Mouse (Mus musculus): Measurements from ENCODE around the gene Cdh23. TPM values are rescaled to one million over a fixed set of nuclear protein-coding genes. Genes with fewer than 3 reads are reported as not detected.
"Not testable (repeated sequence)": the region's sequence is repeated elsewhere in the genome, so short reads cannot be mapped to it uniquely, and the experiment has no call there.

Cdh23 gene
- polyA plus RNA-seq, 1 experiment from 2014 or later: 2.0 TPM

- H3K9ac ChIP-seq: peak overlapping the region; percentile 56
- H3K27me3 ChIP-seq: no peaks in the 10 kb centered on the region
- H3K4me2 ChIP-seq: no peak overlapping the region
- peak overlapping the region; percentile 77 for H3K27ac ChIP-seq
- WGBS: 34% methylated on average over 5 of the region's 5 CpGs
- ATAC-seq (ENCODE audit: low FRiP score): no peak
- peaks cover 11% of the 10 kb centered on the region for H3K36me3 ChIP-seq
- H3K4me1 ChIP-seq (replicated peaks): peaks cover 32% of the 10 kb centered on the region
- H3K9me3 ChIP-seq: no peaks in the 10 kb centered on the region
- no peak overlapping the region for H3K4me3 ChIP-seq
These were observed 35.5 kb upstream of the Cdh23 start for GRCm38 (mm10) chr10:60731742-60732141.

- no peaks in the 10 kb centered on the region for H3K9me3 ChIP-seq
- H3K27ac ChIP-seq: no peak overlapping the region
- H3K4me2 ChIP-seq: no peak overlapping the region
These were observed 31.0 kb upstream of the Cdh23 start for GRCm38 (mm10) chr10:60727301-60727700.

GRCm38 (mm10) chr10:60726896-60727295 is 30.6 kb upstream of the Cdh23 start:
- Histone ChIP-seq H3K27me3 (no peaks in the 10 kb centered on the region), H3K9ac (no peak overlapping the region), H3K9me3 (no peaks in the 10 kb centered on the region), H3K4me1 (replicated peaks) (peaks cover 21% of the 10 kb centered on the region), H3K27ac (no peak overlapping the region), H3K4me3 (no peak overlapping the region), H3K36me3 (peaks cover 17% of the 10 kb centered on the region; the same call in 1 of the 2 replicates), H3K4me2 (no peak overlapping the region)
- ATAC-seq (ENCODE audit: low FRiP score): no peak
- WGBS: 68% methylated on average over 3 of the region's 3 CpGs

More at GRCm38 (mm10) chr10:60727301-60727700, 31.0 kb upstream of the Cdh23 start:
- Histone ChIP-seq H3K9ac (no peak overlapping the region), H3K36me3 (peaks cover 17% of the 10 kb centered on the region; the same call in 1 of the 2 replicates), H3K4me1 (replicated peaks) (peaks cover 22% of the 10 kb centered on the region), H3K27me3 (no peaks in the 10 kb centered on the region), H3K4me3 (no peak overlapping the region)
- 25% methylated on average over 5 of the region's 5 CpGs for WGBS
- no peak for ATAC-seq (ENCODE audit: low FRiP score)

- peaks cover 31% of the 10 kb centered on the region for H3K4me1 ChIP-seq (replicated peaks)
- H3K4me3 ChIP-seq: no peak overlapping the region
- no peak overlapping the region for H3K4me2 ChIP-seq
- H3K9me3 ChIP-seq: no peaks in the 10 kb centered on the region
- no peaks in the 10 kb centered on the region for H3K27me3 ChIP-seq
- H3K27ac ChIP-seq: no peak overlapping the region
- peaks cover 23% of the 10 kb centered on the region; the same call in 1 of the 2 replicates for H3K36me3 ChIP-seq
- ATAC-seq (ENCODE audit: low FRiP score): no peak
- WGBS: 80% methylated on average over 6 of the region's 6 CpGs
- H3K9ac ChIP-seq: no peak overlapping the region
These were observed 28.2 kb upstream of the Cdh23 start for GRCm38 (mm10) chr10:60724496-60724895.

GRCm38 (mm10) chr10:60723345-60723744 is 27.1 kb upstream of the Cdh23 start:
- Histone ChIP-seq H3K4me2 (no peak overlapping the region), H3K9me3 (no peaks in the 10 kb centered on the region), H3K9ac (no peak overlapping the region), H3K4me3 (no peak overlapping the region), H3K36me3 (peaks cover 26% of the 10 kb centered on the region; the same call in 1 of the 2 replicates), H3K4me1 (replicated peaks) (peaks cover 31% of the 10 kb centered on the region), H3K27ac (no peak overlapping the region), H3K27me3 (no peaks in the 10 kb centered on the region)
- 44% methylated on average over 1 of the region's 1 CpGs for WGBS
- ATAC-seq (ENCODE audit: low FRiP score): no peak

GRCm38 (mm10) chr10:60721640-60722039 is 25.4 kb upstream of the Cdh23 start:
- peak overlapping the region; percentile 62 for H3K27ac ChIP-seq
- H3K4me3 ChIP-seq: no peak overlapping the region
- 30% methylated on average over 12 of the region's 12 CpGs for WGBS
- H3K9ac ChIP-seq: no peak overlapping the region
- H3K36me3 ChIP-seq: peaks cover 31% of the 10 kb centered on the region
- no peaks in the 10 kb centered on the region for H3K9me3 ChIP-seq
- H3K27me3 ChIP-seq: no peaks in the 10 kb centered on the region
- H3K4me1 ChIP-seq (replicated peaks): peaks cover 19% of the 10 kb centered on the region
- ATAC-seq (ENCODE audit: low FRiP score): no peak
- H3K4me2 ChIP-seq: no peak overlapping the region

- Histone ChIP-seq H3K27me3 (no peaks in the 10 kb centered on the region), H3K27ac (no peak overlapping the region), H3K9me3 (no peaks in the 10 kb centered on the region), H3K9ac (no peak overlapping the region), H3K4me2 (no peak overlapping the region), H3K4me1 (replicated peaks) (peaks cover 19% of the 10 kb centered on the region), H3K36me3 (peaks cover 42% of the 10 kb centered on the region), H3K4me3 (no peak overlapping the region)
- ATAC-seq (ENCODE audit: low FRiP score): 0 out of 2 replicates have a peak, but pooled peaks have one; percentile 4
- WGBS: 85% methylated on average over 5 of the region's 5 CpGs
These were observed 24.2 kb upstream of the Cdh23 start for GRCm38 (mm10) chr10:60720461-60720860.

- Histone ChIP-seq H3K27ac (no peak overlapping the region), H3K36me3 (peaks cover 50% of the 10 kb centered on the region), H3K9me3 (peaks cover 7% of the 10 kb centered on the region), H3K9ac (no peak overlapping the region), H3K4me3 (no peak overlapping the region), H3K4me1 (replicated peaks) (peaks cover 19% of the 10 kb centered on the region), H3K27me3 (no peaks in the 10 kb centered on the region), H3K4me2 (no peak overlapping the region)
- ATAC-seq (ENCODE audit: low FRiP score): no peak
- 87% methylated on average over 2 of the region's 2 CpGs for WGBS
These were observed 22.2 kb upstream of the Cdh23 start for GRCm38 (mm10) chr10:60718491-60718890.

- Histone ChIP-seq H3K4me1 (replicated peaks) (peaks cover 8% of the 10 kb centered on the region), H3K4me2 (no peak overlapping the region), H3K4me3 (no peak overlapping the region), H3K27me3 (no peaks in the 10 kb centered on the region), H3K9ac (no peak overlapping the region), H3K36me3 (peaks cover 63% of the 10 kb centered on the region), H3K9me3 (peaks cover 7% of the 10 kb centered on the region), H3K27ac (no peak overlapping the region)
- no peak for ATAC-seq (ENCODE audit: low FRiP score)
- WGBS: 96% methylated on average over 3 of the region's 3 CpGs
These were observed 20.2 kb upstream of the Cdh23 start for GRCm38 (mm10) chr10:60716449-60716848.

- not testable (repeated sequence) for H3K9me3 ChIP-seq; H3K4me1 ChIP-seq (replicated peaks); H3K4me2 ChIP-seq; H3K27ac ChIP-seq; ATAC-seq (ENCODE audit: low FRiP score); H3K9ac ChIP-seq; H3K4me3 ChIP-seq; H3K27me3 ChIP-seq
- 70% methylated on average over 8 of the region's 8 CpGs for WGBS
- peaks cover 46% of the 10 kb centered on the region for H3K36me3 ChIP-seq
These were observed 16.0 kb upstream of the Cdh23 start for GRCm38 (mm10) chr10:60712299-60712698.

GRCm38 (mm10) chr10:60708837-60709236 is 12.5 kb upstream of the Cdh23 start:
- Histone ChIP-seq H3K36me3 (peaks cover 19% of the 10 kb centered on the region), H3K4me3 (no peak overlapping the region)
- no peak for ATAC-seq (ENCODE audit: low FRiP score)

GRCm38 (mm10) chr10:60706268-60706667 is 10.0 kb upstream of the Cdh23 start:
- no peak overlapping the region for H3K4me2 ChIP-seq
- no peaks in the 10 kb centered on the region; the same call in 1 of the 2 replicates for H3K36me3 ChIP-seq
- H3K4me3 ChIP-seq: no peak overlapping the region
- no peaks in the 10 kb centered on the region for H3K4me1 ChIP-seq (replicated peaks)
- H3K9ac ChIP-seq: no peak overlapping the region
- H3K9me3 ChIP-seq: no peaks in the 10 kb centered on the region
- WGBS: 90% methylated on average over 4 of the region's 4 CpGs
- no peak overlapping the region for H3K27ac ChIP-seq
- no peak for ATAC-seq (ENCODE audit: low FRiP score)
- 0 out of 2 replicates have a peak, but pooled peaks cover 2% of the 10 kb centered on the region for H3K27me3 ChIP-seq

More at GRCm38 (mm10) chr10:60708837-60709236, 12.5 kb upstream of the Cdh23 start:
- H3K27ac ChIP-seq: no peak overlapping the region
- H3K4me2 ChIP-seq: no peak overlapping the region
- H3K9ac ChIP-seq: no peak overlapping the region
- WGBS: 81% methylated on average over 5 of the region's 5 CpGs
- 0 out of 2 replicates have a peak, but pooled peaks cover 2% of the 10 kb centered on the region for H3K9me3 ChIP-seq
- 0 out of 2 replicates have a peak, but pooled peaks cover 2% of the 10 kb centered on the region for H3K27me3 ChIP-seq
- no peaks in the 10 kb centered on the region for H3K4me1 ChIP-seq (replicated peaks)

GRCm38 (mm10) chr10:60705134-60705533 is 8.8 kb upstream of the Cdh23 start:
- ATAC-seq (ENCODE audit: low FRiP score): no peak
- 71% methylated on average over 2 of the region's 2 CpGs for WGBS

More at GRCm38 (mm10) chr10:60705134-60705533, 8.8 kb upstream of the Cdh23 start:
- Histone ChIP-seq H3K9me3 (no peaks in the 10 kb centered on the region), H3K4me3 (no peak overlapping the region), H3K4me2 (no peak overlapping the region), H3K36me3 (no peaks in the 10 kb centered on the region), H3K4me1 (replicated peaks) (no peaks in the 10 kb centered on the region), H3K27ac (no peak overlapping the region), H3K9ac (no peak overlapping the region), H3K27me3 (0 out of 2 replicates have a peak, but pooled peaks cover 2% of the 10 kb centered on the region)
